Mouse (Mus musculus) spleen, adult 2 months (tissue): Measurements from ENCODE around the gene Gm10271. TPM values are rescaled to one million over a fixed set of nuclear protein-coding genes. Genes with fewer than 3 reads are reported as not detected.
A peak's percentile ranks its signal among the peaks of the same experiment; 100 is the strongest.

ENCODE experiments used
- DNase-seq, 2 experiments: peaks; one replicate each; pipeline versions ENCODE4 v3.0.0 to v3.0.0-alpha.2; 2012 to 2021; ENCODE audit warnings: low spot score in 2 of 2, low read depth in 1 of 2
- H3K27ac ChIP-seq: fragments of 200-500 bp; 2 replicates; pipeline ENCODE4 v1.5.1; 2012; ENCODE audit warnings: low read length, inconsistent platforms; ENCODE audit not compliant: insufficient read depth
- H3K27me3 ChIP-seq: fragments of 200-500 bp; 2 replicates; pipeline ENCODE4 v1.6.1; 2012; ENCODE audit warnings: mild to moderate bottlenecking, moderate library complexity, low read length, inconsistent platforms; ENCODE audit not compliant: control insufficient read depth, insufficient read depth
- H3K36me3 ChIP-seq: fragments of 200-500 bp; 2 replicates; pipeline ENCODE4 v1.6.1; 2012; ENCODE audit warnings: mild to moderate bottlenecking, low read length, inconsistent platforms; ENCODE audit not compliant: control insufficient read depth, insufficient read depth
- H3K4me1 ChIP-seq: fragments of 200-500 bp; 2 replicates; pipeline ENCODE4 v1.6.1; 2011; ENCODE audit warnings: inconsistent platforms; ENCODE audit not compliant: control insufficient read depth, insufficient read depth, insufficient read length
- H3K4me3 ChIP-seq: fragments of 200-500 bp; 2 replicates; pipeline ENCODE4 v1.5.1; 2011; ENCODE audit warnings: mild to moderate bottlenecking, inconsistent platforms; ENCODE audit not compliant: insufficient read depth, insufficient read length; ENCODE audit errors: extremely low read depth
- CTCF ChIP-seq: fragments of 200-500 bp; IDR thresholded peaks from 2 replicates; pipeline ENCODE4 v1.5.1; 2011; ENCODE audit warnings: mild to moderate bottlenecking, inconsistent platforms; ENCODE audit not compliant: insufficient read depth, insufficient read length, insufficient replicate concordance; ENCODE audit errors: extremely low read depth
- POLR2A ChIP-seq: fragments of 200-500 bp; IDR thresholded peaks from 2 replicates; pipeline ENCODE4 v1.6.1; 2011; ENCODE audit warnings: low read depth, low read length, inconsistent platforms
- WGBS: fragments of 180-500 bp; shearing (Covaris S2); methylation state at CpG from one replicate; pipeline ENCODE4 v1.1.7; 2018; 5-methylcytosine and 5-hydroxymethylcytosine counted together
- polyA plus RNA-seq: library from polyadenylated mRNA; depleted of rRNA; stranded (reverse); fragments of >200 nt; gene quantifications from 2 replicates; pipeline ENCODE4 v1.2.3, GENCODE M21; 2012

Gm10271 gene
- polyA plus RNA-seq, 1 experiment: not detected

- 84% methylated on average over 7 of the region's 7 CpGs for WGBS
- TF ChIP-seq POLR2A: no peak
- no peak for TF ChIP-seq CTCF
- Histone ChIP-seq H3K27me3 (no peaks in the 10 kb centered on the region), H3K27ac (peak overlapping the region; percentile 52; the same call in 1 of the 2 replicates), H3K4me3 (no peak overlapping the region), H3K36me3 (peaks cover 12% of the 10 kb centered on the region), H3K4me1 (peaks cover 25% of the 10 kb centered on the region)
- no peak for DNase-seq
Observed at GRCm38 (mm10) chr10:116933794-116934193, 38.6 kb downstream of the Gm10271 start.

GRCm38 (mm10) chr10:116932418-116932817 is 40.0 kb downstream of the Gm10271 start:
- Histone ChIP-seq H3K27me3 (no peaks in the 10 kb centered on the region), H3K36me3 (peaks cover 4% of the 10 kb centered on the region), H3K4me3 (no peak overlapping the region), H3K27ac (peak overlapping the region; percentile 94), H3K4me1 (peaks cover 25% of the 10 kb centered on the region)
- whole genome bisulfite sequencing: 91% methylated on average over 13 of the region's 13 CpGs
- TF ChIP-seq CTCF (no peak), POLR2A (no peak)
- no peak for DNase-seq

- TF ChIP-seq CTCF (no peak), POLR2A (no peak)
- Histone ChIP-seq H3K4me3 (peak overlapping the region; percentile 29), H3K27me3 (no peaks in the 10 kb centered on the region), H3K4me1 (peaks cover 25% of the 10 kb centered on the region), H3K36me3 (no peaks in the 10 kb centered on the region; the same call in 1 of the 2 replicates), H3K27ac (peak overlapping the region; percentile 94)
- no peak for DNase-seq
- WGBS: 51% methylated on average over 15 of the region's 15 CpGs
Observed at GRCm38 (mm10) chr10:116931497-116932179, 40.8 kb downstream of the Gm10271 start.

GRCm38 (mm10) chr10:116930936-116931335 is 41.5 kb downstream of the Gm10271 start:
- Histone ChIP-seq H3K4me3 (peak overlapping the region; percentile 29; the same call in 1 of the 2 replicates), H3K4me1 (peaks cover 25% of the 10 kb centered on the region), H3K27ac (peak overlapping the region; percentile 94), H3K27me3 (no peaks in the 10 kb centered on the region), H3K36me3 (peaks cover 2% of the 10 kb centered on the region)
- 29% methylated on average over 6 of the region's 7 CpGs for WGBS
- peak in 1 of 2 experiments; percentile 26 for DNase-seq
- no peak for TF ChIP-seq POLR2A
- TF ChIP-seq CTCF: no peak

- TF ChIP-seq POLR2A (peak; percentile 19; the same call in 1 of the 2 replicates), CTCF (no peak)
- peak; percentile 57 to 66 for DNase-seq
- peak overlapping the region; percentile 67 for H3K27ac ChIP-seq
- H3K4me1 ChIP-seq: peaks cover 22% of the 10 kb centered on the region
- H3K4me3 ChIP-seq: no peak overlapping the region
- peaks cover 2% of the 10 kb centered on the region for H3K36me3 ChIP-seq
- 9% methylated on average over 7 of the region's 7 CpGs for WGBS
- no peaks in the 10 kb centered on the region for H3K27me3 ChIP-seq
Observed at GRCm38 (mm10) chr10:116930506-116930905, 41.9 kb downstream of the Gm10271 start.

GRCm38 (mm10) chr10:116928826-116929225 is 43.6 kb downstream of the Gm10271 start:
- DNase-seq: no peak
- 95% methylated on average over 3 of the region's 3 CpGs for WGBS
- no peaks in the 10 kb centered on the region for H3K27me3 ChIP-seq
- TF ChIP-seq CTCF (no peak), POLR2A (no peak)
- H3K36me3 ChIP-seq: peaks cover 2% of the 10 kb centered on the region
- H3K4me3 ChIP-seq: no peak overlapping the region
- H3K4me1 ChIP-seq: peaks cover 17% of the 10 kb centered on the region; the same call in 1 of the 2 replicates
- H3K27ac ChIP-seq: no peak overlapping the region
